Mouse (Mus musculus): ENCODE results near the gene Ispd. TPM values are rescaled to one million over a fixed set of nuclear protein-coding genes. Genes with fewer than 3 reads are reported as not detected.

Ispd gene
- polyA plus RNA-seq, 1 experiment from 2014 or later, result 3.1 TPM

DNA sequence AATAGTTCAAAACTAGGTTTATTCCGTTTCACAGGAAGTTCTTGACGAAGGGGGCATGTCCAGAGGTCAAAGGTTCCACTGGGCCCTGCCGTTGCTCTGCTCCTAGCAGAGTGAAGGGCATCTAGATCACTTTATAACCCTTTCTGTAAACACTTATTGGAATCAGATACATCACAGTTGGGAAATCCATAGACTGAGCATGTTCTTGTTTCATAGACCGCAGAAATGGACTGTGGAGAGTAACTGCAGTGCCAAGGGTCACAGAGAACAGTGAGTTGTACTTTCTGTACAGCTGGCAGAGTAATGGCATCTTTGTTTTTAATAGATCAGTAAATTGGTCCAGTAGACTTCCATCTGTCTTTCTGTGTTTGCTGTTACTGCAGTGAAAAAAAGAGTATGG is 94.0 kb downstream of the Ispd start:
- Histone ChIP-seq H3K4me1 (no peaks in the 10 kb centered on the region), H3K36me3 (no peaks in the 10 kb centered on the region), H3K27me3 (replicated peaks) (no peaks in the 10 kb centered on the region), H3K9ac (no peak overlapping the region), H3K4me2 (no peak overlapping the region), H3K27ac (no peak overlapping the region), H3K4me3 (no peak overlapping the region), H3K9me3 (replicated peaks) (no peaks in the 10 kb centered on the region)
- ATAC-seq, result no peak
- whole genome bisulfite sequencing (ENCODE audit: insufficient replicate concordance), result 72% methylated on average over 4 of the region's 4 CpGs

DNA sequence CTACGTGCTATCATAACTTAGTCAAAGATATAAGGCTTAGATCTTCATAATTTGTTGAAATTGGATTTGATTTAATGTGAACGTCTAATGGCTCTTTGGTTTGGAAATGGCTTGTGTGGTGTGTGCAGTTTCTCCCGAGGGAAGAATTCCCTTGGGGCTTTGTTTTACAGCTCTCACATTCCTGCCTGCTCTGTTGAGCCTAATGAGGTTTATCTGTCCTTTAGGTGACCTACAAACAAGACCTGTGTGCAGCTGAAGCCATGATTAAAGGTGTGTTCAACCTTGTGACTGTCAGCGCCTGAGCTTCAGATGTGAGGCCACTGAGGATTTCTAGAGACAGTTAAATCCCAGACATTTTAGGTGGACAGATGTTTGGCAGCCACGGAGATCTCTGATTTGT is 95.2 kb downstream of the Ispd start:
- no peak overlapping the region for H3K4me2 ChIP-seq
- no peaks in the 10 kb centered on the region for H3K4me1 ChIP-seq
- H3K4me3 ChIP-seq, result no peak overlapping the region
- no peaks in the 10 kb centered on the region for H3K36me3 ChIP-seq
- WGBS (ENCODE audit: insufficient replicate concordance), result 51% methylated on average over 5 of the region's 5 CpGs
- no peak overlapping the region for H3K27ac ChIP-seq
- no peak for ATAC-seq
- no peaks in the 10 kb centered on the region for H3K9me3 ChIP-seq (replicated peaks)
- no peak overlapping the region for H3K9ac ChIP-seq
- no peaks in the 10 kb centered on the region for H3K27me3 ChIP-seq (replicated peaks)

DNA sequence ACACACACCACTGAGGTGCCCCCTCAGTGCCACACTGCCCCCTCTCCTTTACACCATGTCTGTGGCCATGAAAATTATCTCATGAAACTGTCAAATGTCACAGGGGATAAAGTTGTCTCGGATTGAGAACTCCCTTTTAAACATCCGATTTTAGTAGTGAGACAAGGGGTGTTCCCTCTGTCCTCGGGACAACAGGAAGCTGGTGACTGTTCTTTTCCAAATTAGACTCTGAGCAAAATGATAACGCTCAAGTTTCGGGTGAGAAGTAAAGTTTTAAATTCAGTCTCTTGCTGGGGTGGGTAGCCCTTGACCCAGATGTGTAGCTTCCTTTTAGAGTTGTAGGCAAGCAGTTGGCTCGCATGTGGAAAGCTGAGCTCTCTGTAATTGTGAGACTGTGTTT is 96.3 kb downstream of the Ispd start:
- no peak overlapping the region for H3K9ac ChIP-seq
- H3K9me3 ChIP-seq (replicated peaks), result no peaks in the 10 kb centered on the region
- no peaks in the 10 kb centered on the region for H3K36me3 ChIP-seq
- H3K27ac ChIP-seq, result no peak overlapping the region
- 46% methylated on average over 6 of the region's 6 CpGs for WGBS (ENCODE audit: insufficient replicate concordance)
- H3K4me2 ChIP-seq, result no peak overlapping the region
- no peaks in the 10 kb centered on the region for H3K4me1 ChIP-seq
- H3K27me3 ChIP-seq (replicated peaks), result no peaks in the 10 kb centered on the region
- no peak for ATAC-seq
- H3K4me3 ChIP-seq, result no peak overlapping the region

DNA sequence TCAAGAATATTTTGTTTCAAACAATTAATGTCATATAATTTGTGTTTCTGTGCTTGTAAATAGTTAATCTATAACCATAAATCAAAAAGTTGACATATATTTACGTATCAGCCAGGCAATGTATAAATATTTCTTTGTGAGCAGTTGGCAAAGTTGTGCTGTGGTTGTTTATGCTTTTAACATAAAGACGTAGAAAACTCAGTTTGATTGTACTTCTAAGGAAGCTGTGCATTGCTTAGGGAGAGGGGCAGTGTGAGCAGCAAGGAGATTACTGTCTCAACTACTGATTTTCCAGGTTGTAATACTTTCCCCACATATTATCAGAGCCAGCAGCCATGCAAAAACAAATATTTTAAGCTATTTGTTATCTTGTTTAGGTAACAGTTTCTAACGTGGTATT is 96.7 kb downstream of the Ispd start:
- ATAC-seq, result no peak
- WGBS (ENCODE audit: insufficient replicate concordance), result 51% methylated on average over 3 of the region's 3 CpGs

DNA sequence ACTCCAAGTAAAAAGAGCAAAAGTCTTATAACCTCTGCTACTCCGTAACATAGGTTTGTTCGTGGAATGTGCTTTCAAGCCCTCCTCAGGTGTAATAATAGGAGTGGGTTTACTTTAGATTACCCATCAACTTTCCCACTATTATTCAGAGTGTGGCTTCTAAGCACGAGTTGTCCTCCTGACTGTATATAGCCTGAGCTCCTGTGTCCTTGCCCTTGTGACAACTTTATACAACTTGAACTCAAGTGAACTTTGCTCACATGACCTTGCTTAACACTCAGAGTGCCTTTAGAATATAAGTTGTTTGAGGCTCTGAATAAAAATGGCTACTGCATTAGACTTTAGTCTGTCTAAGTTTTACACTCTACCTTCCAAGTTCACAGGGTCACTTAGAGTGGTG is 100.5 kb downstream of the Ispd start:
- H3K4me1 ChIP-seq, result no peaks in the 10 kb centered on the region
- no peaks in the 10 kb centered on the region for H3K36me3 ChIP-seq
- no peaks in the 10 kb centered on the region for H3K27me3 ChIP-seq (replicated peaks)
- no peak overlapping the region for H3K9ac ChIP-seq
- no peaks in the 10 kb centered on the region for H3K9me3 ChIP-seq (replicated peaks)
- no peak overlapping the region for H3K4me3 ChIP-seq
- no peak for ATAC-seq
- H3K27ac ChIP-seq, result no peak overlapping the region
- H3K4me2 ChIP-seq, result no peak overlapping the region
- 74% methylated on average over 3 of the region's 3 CpGs for WGBS (ENCODE audit: insufficient replicate concordance)

More for the DNA sequence above, 96.7 kb downstream of the Ispd start:
- no peak overlapping the region for H3K9ac ChIP-seq
- no peaks in the 10 kb centered on the region for H3K4me1 ChIP-seq
- H3K27me3 ChIP-seq (replicated peaks), result no peaks in the 10 kb centered on the region
- no peak overlapping the region for H3K4me2 ChIP-seq
- no peaks in the 10 kb centered on the region for H3K9me3 ChIP-seq (replicated peaks)
- no peaks in the 10 kb centered on the region for H3K36me3 ChIP-seq
- no peak overlapping the region for H3K27ac ChIP-seq
- no peak overlapping the region for H3K4me3 ChIP-seq

DNA sequence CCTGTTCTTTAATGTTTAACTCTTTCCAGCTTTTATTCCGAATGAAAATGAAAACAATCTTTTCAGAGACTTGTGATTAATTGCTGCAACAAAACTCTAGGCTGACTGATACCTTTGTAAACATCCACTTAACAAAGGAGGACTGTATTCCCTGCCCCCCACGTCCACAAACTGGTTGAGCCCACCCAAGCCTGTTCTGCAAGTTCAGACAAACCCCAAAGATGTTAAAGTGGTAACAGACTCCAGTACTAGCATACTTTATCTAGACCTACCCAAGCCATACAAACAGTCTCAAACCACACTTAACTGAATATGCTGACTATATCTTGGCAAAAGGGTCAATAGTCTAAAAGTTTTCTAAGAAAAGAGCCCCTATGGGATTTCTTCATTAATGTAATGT is 102.1 kb downstream of the Ispd start:
- Histone ChIP-seq H3K4me1 (no peaks in the 10 kb centered on the region), H3K4me3 (no peak overlapping the region), H3K27ac (no peak overlapping the region), H3K9me3 (replicated peaks) (no peaks in the 10 kb centered on the region), H3K27me3 (replicated peaks) (no peaks in the 10 kb centered on the region), H3K4me2 (no peak overlapping the region), H3K36me3 (no peaks in the 10 kb centered on the region), H3K9ac (no peak overlapping the region)
- WGBS (ENCODE audit: insufficient replicate concordance), result 46% methylated on average over 2 of the region's 2 CpGs
- no peak for ATAC-seq

DNA sequence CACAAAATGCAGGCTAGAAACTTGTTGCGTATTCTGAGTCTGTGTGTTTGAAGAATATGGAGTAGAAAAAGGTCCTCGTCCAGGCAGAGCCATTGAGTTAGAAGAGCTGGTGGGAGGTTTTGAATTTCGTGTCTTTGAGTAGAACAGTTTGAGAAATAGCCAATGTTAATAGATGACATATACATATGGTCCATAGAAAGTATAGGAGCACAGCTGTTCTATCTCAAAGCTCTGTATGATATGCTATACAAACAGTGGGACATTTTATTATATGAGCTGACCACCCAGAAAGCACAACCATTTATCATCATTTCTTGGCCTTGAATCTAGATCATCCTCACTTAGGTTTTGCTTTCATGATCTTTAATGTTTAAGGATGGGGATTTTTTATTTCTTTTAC is 116.3 kb downstream of the Ispd start:
- no peak overlapping the region for H3K9ac ChIP-seq
- no peaks in the 10 kb centered on the region for H3K4me1 ChIP-seq
- no peaks in the 10 kb centered on the region for H3K27me3 ChIP-seq (replicated peaks)
- H3K4me3 ChIP-seq, result no peak overlapping the region
- no peaks in the 10 kb centered on the region for H3K9me3 ChIP-seq (replicated peaks)
- no peak overlapping the region for H3K27ac ChIP-seq
- H3K4me2 ChIP-seq, result no peak overlapping the region
- no peak for ATAC-seq
- H3K36me3 ChIP-seq, result no peaks in the 10 kb centered on the region
- 62% methylated on average over 3 of the region's 3 CpGs for WGBS (ENCODE audit: insufficient replicate concordance)

DNA sequence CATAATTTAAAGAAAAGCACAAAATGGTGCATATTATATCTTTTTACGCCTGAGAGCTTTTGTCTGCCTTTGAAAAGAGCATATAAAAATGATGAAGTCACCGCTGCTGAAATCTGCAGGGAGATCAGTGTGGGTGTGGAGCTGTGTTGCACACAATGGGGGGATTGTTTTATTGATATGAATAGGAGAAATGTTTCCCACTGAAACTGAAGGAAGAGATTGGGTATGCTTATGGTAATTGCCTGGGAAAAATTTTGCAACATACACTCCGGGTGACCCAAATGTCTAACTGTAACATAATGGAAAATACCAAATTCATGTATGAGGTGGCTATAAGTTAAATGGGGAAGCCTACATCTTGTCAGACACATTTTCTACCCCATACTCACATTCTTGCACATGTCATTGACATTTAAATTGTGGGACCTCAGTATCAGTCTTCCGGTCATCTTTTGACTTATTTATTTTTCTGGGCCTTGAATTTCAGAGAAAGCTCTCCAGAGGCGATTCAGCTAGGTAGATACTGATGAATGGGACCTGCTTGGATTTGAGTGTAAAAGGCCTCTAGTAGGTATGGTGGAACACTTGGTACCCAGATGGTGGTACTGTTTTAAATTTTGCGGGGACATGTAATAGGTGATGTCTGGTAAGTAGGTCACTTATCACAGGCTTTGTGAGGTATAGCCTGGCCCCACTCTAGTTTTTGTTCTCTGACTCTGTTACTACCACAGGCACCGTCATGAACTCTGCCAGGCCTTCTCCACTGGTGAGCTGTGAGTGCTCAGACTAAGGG is 126.1 kb downstream of the Ispd start:
- no peaks in the 10 kb centered on the region for H3K36me3 ChIP-seq
- no peaks in the 10 kb centered on the region for H3K27me3 ChIP-seq (replicated peaks)
- no peaks in the 10 kb centered on the region for H3K9me3 ChIP-seq (replicated peaks)
- H3K4me2 ChIP-seq, result no peak overlapping the region
- H3K4me3 ChIP-seq, result no peak overlapping the region
- no peak for ATAC-seq
- H3K4me1 ChIP-seq, result no peaks in the 10 kb centered on the region
- 76% methylated on average over 7 of the region's 7 CpGs for WGBS (ENCODE audit: insufficient replicate concordance)
- H3K27ac ChIP-seq, result no peak overlapping the region
- no peak overlapping the region for H3K9ac ChIP-seq

DNA sequence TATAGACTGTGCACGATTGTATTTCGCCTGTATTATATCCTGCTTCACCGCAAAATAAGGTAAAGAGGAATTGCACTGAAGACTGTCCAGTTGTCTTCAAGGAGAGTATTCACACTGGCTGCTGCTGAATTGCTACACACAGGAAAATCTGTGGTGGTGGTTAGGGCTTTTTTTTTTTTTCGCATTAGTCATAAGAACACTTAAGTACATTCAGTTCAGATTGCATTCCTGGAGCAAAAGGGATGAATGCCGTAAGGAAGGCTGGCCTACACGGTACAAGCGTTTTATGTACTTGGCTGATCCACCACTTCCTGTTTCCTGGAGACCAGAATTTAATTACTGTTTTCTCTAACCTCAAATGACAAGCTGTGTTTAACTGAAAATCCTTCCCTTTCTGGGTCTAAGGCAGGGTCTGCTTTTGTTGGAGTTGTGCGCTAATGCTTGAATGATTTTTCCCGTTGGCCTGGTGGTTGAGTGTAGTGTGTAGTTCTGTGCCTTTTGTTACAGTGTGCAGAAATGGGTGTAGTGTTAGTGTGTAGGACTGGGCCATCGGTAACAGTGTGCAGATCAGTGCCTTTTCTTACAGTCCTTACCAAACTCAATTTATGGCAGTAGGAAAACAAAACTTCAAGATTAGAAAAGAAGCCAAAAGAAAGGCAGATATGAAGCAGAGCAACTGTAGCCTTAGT is 128.8 kb downstream of the Ispd start:
- 65% methylated on average over 10 of the region's 10 CpGs for WGBS (ENCODE audit: insufficient replicate concordance)
- H3K36me3 ChIP-seq, result no peaks in the 10 kb centered on the region
- no peak for ATAC-seq

DNA sequence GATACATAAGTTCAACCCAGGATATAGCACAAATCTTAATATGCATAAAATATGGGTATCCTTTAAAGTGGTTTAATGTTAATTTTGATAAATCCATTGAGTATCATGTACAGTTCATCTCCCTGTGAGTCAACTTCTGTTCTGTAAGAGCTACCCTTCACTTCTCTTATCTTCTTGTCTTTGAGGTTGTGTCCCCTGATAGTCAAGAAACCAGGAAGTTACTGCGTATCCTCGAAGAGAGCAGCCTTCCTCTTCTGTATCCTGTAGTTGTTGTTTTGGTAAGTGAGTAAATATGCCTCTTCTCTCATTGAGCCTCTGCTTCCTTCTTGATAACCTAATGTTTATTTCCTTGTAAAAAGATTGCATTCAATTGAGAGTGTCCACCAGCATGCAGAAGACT is 140.5 kb downstream of the Ispd start:
- 21% methylated on average over 2 of the region's 2 CpGs for WGBS (ENCODE audit: insufficient replicate concordance)
- Histone ChIP-seq H3K9ac (no peak overlapping the region), H3K4me3 (no peak overlapping the region), H3K9me3 (replicated peaks) (no peaks in the 10 kb centered on the region), H3K27me3 (replicated peaks) (no peaks in the 10 kb centered on the region), H3K4me1 (peaks cover 5% of the 10 kb centered on the region; the same call in 1 of the 2 replicates), H3K27ac (no peak overlapping the region), H3K36me3 (no peaks in the 10 kb centered on the region), H3K4me2 (no peak overlapping the region)
- no peak for ATAC-seq

More for the DNA sequence above, 128.8 kb downstream of the Ispd start:
- Histone ChIP-seq H3K4me2 (no peak overlapping the region), H3K9ac (no peak overlapping the region), H3K4me3 (no peak overlapping the region), H3K9me3 (replicated peaks) (no peaks in the 10 kb centered on the region), H3K4me1 (no peaks in the 10 kb centered on the region), H3K27me3 (replicated peaks) (no peaks in the 10 kb centered on the region), H3K27ac (no peak overlapping the region)

DNA sequence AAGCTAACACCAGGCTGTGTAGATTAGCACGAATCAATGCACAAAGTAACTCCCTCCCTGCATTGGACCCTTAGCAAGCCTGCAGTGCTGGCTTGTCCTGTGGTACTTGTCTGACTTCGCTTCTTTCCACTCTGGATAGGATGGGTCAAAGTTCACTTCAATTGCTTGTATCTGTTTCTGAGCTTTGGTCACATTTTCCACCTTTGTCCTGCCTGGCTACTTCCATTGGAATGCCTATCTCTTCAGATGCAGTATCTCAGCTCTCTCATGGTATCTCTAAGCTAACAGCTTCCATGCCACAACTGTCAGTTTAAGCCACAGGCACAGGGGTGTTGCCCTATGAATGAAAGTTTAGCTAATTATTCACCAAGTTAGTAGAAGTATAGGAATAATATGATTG is 142.3 kb downstream of the Ispd start:
- Histone ChIP-seq H3K9me3 (replicated peaks) (no peaks in the 10 kb centered on the region), H3K4me1 (peaks cover 5% of the 10 kb centered on the region; the same call in 1 of the 2 replicates), H3K27me3 (replicated peaks) (no peaks in the 10 kb centered on the region), H3K27ac (no peak overlapping the region), H3K4me2 (no peak overlapping the region), H3K36me3 (no peaks in the 10 kb centered on the region), H3K4me3 (no peak overlapping the region), H3K9ac (no peak overlapping the region)
- ATAC-seq, result no peak
- 56% methylated on average over 2 of the region's 2 CpGs for WGBS (ENCODE audit: insufficient replicate concordance)

DNA sequence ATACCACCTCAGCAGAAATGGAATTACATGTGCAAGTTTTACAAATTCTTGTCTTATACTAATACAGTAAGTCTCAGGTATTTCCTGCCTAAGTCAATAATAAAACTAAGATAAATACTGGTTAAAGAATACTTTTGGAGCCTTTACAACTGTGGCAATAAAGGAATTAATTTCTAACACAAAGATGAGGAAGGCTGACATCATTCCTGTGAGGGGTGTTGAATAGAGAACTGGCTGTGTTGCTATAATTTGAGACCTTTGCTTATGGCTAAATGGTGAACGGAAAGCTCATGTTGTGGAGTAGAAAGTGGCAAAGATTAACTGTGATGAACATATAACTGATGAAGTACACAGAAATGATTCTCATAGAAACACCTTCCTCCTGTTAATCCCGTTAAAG is 149.7 kb downstream of the Ispd start:
- H3K4me3 ChIP-seq, result no peak overlapping the region
- no peaks in the 10 kb centered on the region for H3K27me3 ChIP-seq (replicated peaks)
- H3K27ac ChIP-seq, result no peak overlapping the region
- WGBS (ENCODE audit: insufficient replicate concordance), result 73% methylated on average over 2 of the region's 2 CpGs
- no peak overlapping the region for H3K9ac ChIP-seq
- no peak overlapping the region for H3K4me2 ChIP-seq
- H3K36me3 ChIP-seq, result no peaks in the 10 kb centered on the region
- H3K9me3 ChIP-seq (replicated peaks), result no peaks in the 10 kb centered on the region
- ATAC-seq, result no peak
- H3K4me1 ChIP-seq, result peaks cover 7% of the 10 kb centered on the region
